Mouse (Mus musculus) layer of hippocampus, adult 11-12 months (tissue): Measurements from ENCODE around the gene Vmn1r214.

ENCODE experiments used
- DNase-seq: peaks from one replicate; pipeline ENCODE4 v3.0.0; 2022; ENCODE audit warnings: low spot score

Gene Vmn1r214

DNA sequence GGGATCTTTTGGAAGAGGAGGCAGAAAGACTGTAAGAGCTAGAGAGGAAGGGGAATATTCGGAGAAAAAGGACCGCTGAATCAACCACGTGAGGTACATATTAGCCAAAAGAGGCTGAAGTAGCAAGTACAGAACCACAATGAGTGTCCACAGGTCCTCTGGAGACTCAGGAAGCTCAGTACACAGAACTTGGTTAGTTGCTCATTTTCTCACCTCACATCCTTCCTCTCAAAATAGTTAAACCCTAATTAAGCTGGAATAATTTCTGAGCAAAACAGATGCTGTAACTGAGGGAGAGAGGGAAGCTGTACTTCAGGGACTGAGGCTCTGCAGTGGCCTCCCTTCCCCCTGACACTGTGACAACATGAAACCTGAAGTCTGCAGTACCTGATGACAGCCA lies at the start of gene Vmn1r214:
Gene Vmn1r214 (plus strand): TSS at position 301 of the 400 bp plus-strand sequence.
- DNase-seq: no peak

DNA sequence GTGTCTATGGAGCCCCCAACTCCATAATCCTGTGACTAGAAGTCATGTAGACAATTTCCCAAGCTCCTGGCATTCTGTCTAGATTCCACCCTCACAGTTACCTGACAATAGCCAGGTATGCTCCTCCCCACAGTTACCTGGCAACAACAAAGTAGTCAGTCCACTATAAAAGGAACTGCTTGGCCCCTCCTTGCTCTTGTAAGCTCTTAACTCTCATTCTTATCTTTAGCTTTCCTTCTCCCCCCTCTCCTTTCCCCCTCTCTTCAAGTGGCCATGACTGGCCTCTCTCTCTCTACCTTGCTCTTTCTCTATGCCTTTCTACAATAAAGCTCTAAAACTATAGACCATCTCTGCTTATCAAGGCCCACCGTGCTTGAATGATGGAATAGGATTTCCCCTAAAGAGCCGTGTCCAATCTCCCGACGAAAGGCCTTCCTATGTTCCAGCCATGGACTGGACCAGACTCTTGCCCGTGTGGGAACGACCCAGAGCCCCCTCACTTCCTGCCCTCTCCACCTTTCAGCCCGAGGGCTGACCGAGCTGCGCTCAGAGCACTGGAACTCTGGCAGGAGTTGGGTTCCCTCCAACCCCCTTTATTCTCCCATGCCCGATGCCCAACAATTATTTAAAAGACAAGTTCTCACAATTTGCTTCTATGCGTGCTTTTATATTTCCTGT lies 39.9 kb upstream of the Vmn1r214 start:
- DNase-seq: no peak

DNA sequence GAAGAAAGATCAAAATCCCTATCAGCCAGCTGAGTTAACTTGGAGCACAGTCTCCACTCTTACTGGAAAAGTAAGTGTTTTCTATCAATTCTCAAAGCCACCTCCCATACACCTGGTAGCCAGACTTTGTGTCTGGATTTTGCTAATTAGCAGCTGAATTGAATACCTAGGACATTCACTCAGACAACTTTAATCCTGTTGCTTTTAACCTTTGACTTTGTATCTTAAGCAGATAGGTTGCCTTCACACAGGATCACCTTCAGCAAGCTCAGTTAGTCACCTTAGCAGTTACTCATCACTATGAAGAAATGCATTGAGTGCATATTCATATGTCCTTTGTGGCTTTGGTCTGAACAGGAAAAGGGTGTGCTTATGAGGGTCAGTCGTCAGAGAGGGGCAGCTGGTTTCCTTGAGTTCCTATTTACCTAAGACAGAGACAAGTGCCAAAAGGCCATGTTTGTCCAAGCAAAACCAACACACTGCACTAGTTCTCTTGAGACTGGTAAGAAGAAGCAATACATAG lies 38.0 kb upstream of the Vmn1r214 start:
- DNase-seq: no peak

DNA sequence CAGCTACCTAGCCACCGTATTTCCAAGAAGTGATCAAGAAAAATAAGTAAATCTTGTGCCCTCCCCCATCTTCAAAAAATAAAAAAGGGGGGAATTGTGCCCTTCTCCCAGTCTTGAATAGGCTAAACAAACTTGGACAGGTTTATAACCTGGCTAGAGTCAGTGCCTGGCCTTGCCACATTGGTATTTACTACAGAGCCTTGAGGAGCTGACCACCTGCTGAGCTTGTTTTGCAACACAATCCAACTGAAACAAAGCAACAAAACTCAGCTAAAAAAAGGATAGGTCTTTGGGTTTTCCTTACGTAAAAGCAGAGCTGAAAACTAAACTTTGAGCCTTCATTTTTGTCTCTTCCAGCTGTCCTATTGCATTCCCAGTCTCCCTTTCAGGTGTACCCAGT lies 37.5 kb upstream of the Vmn1r214 start:
- DNase-seq: no peak

DNA sequence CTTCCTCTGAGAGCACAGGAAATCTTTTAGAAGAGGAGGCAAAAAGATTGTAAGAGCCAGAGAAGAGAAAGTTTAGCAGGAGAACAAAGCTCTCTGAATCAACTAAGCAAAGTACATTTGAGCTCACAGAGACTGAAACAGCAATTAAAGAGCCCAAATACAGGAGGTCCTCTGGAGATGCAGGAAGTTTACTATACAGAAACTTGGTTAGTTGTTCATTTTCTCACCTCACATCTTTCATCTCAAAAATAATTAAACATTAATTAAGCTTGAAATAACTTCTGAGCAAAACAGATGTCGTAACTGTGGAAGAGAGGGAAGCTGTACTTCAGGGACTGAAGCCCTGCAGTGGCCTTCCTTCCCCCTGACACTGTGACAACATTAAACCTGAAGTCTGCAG lies 22.9 kb upstream of the Vmn1r214 start, which contains the start of gene Vmn1r213:
Gene Vmn1r213 (plus strand): TSS at position 301 of the 400 bp plus-strand sequence.
- no peak for DNase-seq

DNA sequence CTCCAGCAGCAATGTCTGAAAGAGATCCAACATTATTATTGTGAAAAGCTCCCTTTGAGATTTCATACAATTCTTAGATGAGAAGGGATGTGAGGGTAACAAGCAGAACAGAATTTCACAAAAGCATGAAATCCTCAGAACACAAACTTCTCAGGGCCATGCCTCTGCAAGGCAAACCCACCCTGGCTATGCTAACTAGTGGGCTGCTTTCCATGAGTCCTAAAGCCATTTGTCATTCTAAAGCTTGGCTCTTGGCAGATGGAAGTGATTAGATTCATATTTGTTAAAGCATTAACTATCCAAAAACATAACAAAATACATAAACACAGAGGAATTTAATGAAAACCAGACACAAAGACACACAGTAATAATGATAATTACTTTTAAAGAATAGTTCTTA lies 12.1 kb upstream of the Vmn1r214 start:
- no peak for DNase-seq

DNA sequence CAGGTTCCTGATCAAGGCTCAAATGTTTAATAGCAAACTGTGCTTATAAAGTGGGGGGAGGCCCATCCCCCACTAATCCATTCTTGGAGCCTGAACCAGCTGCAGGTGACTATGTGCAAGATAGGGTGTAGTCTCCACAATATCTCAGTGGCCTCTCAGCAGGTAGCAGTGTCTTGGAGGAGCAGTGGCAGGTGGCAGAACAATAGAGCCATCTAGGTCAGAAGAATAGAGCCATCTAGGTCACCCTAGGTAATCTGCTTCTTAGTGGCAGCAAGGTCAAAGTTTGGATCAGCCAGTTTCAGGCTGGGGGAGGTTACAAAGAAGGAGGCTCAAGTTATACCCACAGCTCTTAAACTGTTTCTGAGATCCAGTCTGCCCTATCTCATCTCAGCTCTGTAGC lies 5.4 kb upstream of the Vmn1r214 start:
- no peak for DNase-seq

DNA sequence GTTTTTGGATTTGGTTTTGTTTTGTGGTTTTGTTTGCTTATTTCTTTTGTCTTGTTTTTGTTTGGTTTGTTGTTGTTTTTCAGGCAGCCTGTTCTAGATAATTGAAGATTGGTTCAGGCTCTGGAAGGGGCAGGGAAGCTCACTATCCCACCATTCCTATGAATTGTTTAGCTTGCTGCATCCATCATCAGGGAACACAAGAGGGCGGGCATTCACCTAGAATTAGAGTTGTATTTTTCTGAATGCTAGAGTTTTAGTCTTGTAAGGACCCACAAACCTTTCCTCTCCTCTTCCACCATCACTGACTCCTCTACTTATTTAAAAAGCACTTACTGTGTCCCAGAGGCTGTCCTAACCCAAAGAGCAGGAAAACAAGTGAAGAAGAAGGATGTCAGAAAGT lies 27.6 kb downstream of the Vmn1r214 start:
- DNase-seq: no peak

DNA sequence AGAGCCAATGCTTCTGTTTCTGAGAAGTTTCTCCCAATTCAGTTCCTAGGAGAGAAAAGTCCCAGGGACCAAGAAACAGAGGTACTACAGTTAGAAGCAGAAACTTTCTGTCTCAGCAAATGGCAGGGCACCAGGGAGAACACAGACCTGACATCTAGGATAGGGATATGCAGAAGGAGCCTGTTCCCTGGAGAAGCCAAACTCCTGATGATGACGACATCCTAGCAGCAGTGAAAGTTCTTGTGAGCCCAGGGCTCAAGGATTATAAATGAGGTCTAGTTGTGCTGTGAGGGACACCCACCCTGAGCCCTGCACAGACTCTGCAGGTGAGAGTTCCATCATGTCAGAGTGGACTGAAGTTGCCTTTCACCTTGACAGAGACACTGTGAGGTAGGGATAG lies 37.5 kb downstream of the Vmn1r214 start, which contains the start of gene Vmn1r215:
Gene Vmn1r215 (plus strand): TSS at position 301 of the 400 bp plus-strand sequence.
- no peak for DNase-seq

DNA sequence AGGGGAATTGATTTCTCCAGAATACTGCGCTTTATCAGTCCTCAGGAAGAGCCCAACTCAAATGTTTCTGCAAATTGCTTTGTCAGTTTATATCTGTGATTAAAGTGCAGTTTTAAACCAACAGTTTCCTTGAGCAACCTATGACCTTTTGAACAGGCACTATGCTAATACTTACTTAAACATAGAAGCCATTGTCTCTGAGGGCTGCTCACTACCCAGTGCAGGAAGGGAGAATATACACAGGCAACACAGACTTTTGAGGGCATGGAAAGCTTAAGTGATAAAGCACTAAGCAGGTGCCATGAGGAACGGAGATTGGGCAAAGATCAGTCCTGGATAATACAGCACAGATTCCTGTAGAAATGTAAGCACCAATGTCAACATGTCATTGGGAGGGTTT lies 39.1 kb downstream of the Vmn1r214 start:
- DNase-seq: no peak
